Mouse (Mus musculus) frontal cortex, postnatal 25 days (tissue): ENCODE results near the gene Alg1.
"Not testable (repeated sequence)": the region's sequence is repeated elsewhere in the genome, so short reads cannot be mapped to it uniquely, and the experiment has no call there.

Experiments used
- DNase-seq, 2 experiments: peaks; one replicate each; pipeline ENCODE4 v3.0.0; 2022; ENCODE audit warnings: low spot score in 2 of 2

The Alg1 gene

DNA sequence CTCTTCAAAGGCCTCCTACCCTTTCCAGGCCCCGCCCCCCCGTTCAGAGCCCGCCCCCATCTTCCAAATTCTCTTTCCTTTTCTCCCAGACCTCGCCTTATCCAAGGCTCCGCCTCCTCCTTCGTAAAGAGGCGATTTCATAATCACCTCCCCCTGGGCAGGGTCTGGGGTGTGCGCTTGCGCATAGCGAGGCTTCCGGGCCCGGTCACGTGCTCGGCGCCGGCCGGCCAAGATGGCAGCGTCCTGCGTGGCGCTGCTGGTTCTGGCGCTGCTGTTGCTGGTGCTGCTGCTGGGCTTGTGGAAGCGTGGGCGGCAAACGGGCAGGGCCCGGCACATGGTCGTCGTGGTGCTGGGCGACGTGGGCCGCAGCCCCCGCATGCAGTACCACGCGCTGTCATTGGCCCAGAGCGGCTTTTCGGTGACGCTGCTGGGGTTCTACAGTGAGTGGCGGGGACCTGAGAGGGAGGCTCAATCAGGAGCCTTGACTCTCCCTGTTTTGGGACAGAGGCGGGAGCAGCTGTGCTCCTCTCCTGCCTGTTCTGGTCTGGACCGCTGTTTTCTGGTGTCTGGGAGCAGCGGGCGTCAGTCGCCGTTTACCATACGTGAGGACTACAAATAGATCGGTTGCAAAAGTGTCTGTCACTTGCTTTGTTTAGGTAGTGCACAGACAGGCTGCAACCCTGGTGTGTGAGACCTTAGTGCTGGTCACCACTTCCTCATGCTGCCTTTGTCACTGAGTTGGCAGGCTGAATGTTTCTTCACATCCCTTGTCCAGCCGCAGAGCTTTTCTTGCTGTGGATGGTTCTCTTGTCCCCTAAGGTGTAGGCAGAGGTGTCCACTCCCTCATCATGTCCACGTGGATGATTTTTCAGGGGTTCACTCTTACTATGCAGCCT is at the start of gene Alg1:
TSS of gene Alg1 (plus strand) at position 204 of the 896 bp plus-strand sequence.
- peak; percentile 84 to 88 for DNase-seq

- DNase-seq: no peak
These were observed 49.3 kb upstream of the Alg1 start for GRCm38 (mm10) chr16:5184101-5184500.

DNA sequence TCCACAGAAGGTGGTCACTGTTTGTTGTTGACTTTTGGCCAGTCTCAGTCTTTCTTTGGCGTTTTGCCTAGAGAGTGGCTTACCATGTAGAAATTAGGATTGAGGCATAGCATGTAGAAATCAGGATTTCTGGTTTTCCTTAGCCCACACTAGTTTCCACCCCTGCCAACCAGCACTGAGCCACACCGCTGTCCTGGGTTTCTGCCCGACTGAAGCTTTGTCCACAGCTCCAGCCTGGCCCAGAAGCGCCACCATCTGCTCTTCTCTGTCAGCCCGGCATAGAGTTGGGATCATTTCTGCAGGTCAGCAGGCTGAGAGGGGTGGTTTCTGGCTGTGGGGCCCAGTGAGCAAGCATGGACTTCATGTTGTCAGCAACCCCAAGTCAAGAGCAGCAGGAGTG is 48.5 kb upstream of the Alg1 start:
- no peak for DNase-seq

DNA sequence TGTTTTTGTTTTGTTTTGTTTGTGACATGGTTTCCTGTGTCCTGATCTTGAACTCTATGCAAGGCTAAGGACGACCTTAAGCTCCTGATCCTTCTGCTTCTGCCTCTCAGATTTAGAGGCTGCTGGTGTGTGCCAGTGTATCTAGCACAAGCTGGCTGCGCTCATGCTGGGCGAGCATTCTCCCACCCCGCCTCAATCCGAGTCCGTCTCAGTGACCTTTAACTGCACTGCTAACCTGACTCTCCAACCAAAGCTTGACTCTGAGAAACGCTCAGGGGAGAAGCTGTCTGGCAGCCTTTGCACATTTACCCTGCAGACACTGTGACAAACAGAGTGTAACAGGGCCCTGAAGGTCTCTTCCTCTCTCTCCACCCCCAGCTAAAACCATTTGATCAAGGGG is 47.7 kb upstream of the Alg1 start:
- no peak for DNase-seq

- DNase-seq: peak in 1 of 2 experiments; percentile 34
These were observed 47.2 kb upstream of the Alg1 start for GRCm38 (mm10) chr16:5186234-5186633.

GRCm38 (mm10) chr16:5195080-5195479 is 38.3 kb upstream of the Alg1 start:
- DNase-seq: peak; percentile 28 to 40

- peak; percentile 30 to 32 for DNase-seq
These were observed 30.7 kb upstream of the Alg1 start for GRCm38 (mm10) chr16:5202681-5203080.

- no peak for DNase-seq
These were observed 30.2 kb upstream of the Alg1 start for GRCm38 (mm10) chr16:5203200-5203599.

DNA sequence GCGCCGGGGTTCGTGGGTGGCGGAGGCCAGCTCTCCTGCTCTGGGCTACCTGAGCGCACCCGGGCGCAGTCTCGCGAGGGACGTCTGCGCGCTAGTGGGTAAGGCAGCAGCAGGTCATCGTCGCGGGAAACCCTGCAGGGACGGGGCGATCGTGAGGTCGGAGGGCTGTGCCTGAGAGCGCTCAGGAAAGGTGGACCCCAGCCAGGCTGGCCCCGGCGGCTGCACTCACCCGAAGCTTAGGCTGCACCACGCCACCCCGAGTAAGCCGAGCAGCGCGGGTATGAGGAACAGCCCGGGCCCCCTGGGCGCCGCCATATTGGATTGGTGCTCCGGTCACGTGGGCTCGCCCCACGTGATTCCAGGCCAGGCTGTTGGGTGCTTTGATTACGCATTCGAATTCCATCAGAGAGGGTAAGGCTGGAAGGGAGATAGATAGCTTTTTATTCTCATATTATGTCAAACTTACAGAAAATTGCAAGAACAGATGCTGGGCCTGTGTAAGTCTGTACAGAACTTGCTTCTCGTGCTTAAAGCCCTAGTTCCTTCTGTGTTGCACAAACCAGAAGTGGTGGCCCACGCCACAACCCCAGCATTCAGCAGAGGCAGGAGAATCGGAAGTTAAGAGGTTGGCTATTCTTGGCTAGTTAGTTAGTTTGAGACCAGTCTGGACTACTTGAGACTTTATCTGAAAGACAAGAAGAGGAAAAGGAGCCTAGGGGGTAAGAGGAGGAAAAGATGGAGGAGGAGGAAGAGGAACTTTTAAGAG is 29.6 kb upstream of the Alg1 start, which contains the start of gene Nagpa:
TSS of gene Nagpa (minus strand) at position 345 of the 766 bp plus-strand sequence.
- peak; percentile 63 to 69 for DNase-seq

DNA sequence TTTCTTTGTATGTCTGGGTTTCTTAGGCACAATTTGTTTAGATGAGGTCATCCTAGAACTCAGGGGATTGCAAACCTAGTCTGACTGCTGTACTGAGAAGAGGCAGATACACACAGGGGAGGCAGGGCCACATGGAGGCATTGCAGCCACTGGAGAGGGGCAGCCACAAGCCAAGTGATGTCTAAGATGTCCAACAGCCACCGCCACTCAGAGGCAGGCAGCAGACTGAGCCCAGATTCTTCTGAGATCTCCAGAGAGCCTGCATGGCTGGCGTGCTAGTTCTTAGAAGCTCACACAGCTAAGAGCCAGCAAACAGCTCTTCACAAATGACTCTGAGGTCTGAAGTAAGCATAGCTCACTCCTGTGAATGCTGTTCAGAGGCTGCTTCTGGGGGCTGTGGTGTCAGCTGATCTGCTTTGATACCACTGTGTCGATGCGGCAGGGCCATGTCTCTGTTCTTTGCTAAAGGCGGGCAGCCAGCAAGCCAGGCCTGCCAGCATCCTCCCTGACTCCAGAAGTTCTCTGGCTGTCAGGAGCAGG is 27.9 kb upstream of the Alg1 start:
- DNase-seq: no peak

- DNase-seq: no peak
These were observed 27.4 kb upstream of the Alg1 start for GRCm38 (mm10) chr16:5206051-5206450.

GRCm38 (mm10) chr16:5210365-5210764 is 23.1 kb upstream of the Alg1 start:
- no peak for DNase-seq

DNA sequence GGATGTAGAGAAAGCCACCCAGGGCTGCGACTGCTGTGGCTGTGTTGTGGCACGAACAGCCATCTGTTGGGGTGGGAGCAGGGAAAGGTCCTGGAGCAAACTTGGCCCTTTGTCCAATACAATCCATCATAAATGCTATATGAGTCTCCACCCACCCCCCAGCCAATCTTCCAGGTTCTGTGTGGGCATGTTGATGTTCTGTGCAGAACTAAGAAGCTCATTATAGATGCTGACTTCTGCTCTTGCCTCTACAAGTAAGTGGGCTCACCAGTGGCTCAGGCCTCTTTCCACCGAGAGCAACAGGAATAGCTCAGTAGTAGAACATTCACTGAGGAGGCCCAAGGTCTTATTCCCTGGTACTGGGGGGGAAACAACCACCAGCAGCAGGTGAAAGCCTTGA is 21.3 kb upstream of the Alg1 start:
- DNase-seq: no peak

DNA sequence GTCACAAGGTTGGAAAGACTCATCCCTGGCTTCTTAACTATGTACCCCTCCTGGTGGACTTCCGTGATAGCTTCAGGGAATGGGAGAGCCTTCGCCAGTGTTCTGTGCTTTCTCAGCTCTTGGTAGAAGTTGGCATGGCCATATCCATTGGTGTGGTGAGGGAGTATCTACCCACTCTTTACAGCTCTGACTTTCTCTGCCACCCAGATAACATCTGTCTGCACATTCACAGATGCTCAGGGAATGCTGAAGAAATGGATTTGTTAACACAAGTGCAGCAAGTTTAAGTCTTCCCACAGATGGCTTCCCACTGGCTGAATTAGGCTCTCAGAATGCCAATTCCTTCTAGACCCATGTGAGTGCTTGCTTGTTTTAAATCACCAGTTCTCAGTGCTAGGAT is 19.3 kb upstream of the Alg1 start:
- DNase-seq: no peak

GRCm38 (mm10) chr16:5216686-5217085 is 16.7 kb upstream of the Alg1 start:
- DNase-seq: no peak

DNA sequence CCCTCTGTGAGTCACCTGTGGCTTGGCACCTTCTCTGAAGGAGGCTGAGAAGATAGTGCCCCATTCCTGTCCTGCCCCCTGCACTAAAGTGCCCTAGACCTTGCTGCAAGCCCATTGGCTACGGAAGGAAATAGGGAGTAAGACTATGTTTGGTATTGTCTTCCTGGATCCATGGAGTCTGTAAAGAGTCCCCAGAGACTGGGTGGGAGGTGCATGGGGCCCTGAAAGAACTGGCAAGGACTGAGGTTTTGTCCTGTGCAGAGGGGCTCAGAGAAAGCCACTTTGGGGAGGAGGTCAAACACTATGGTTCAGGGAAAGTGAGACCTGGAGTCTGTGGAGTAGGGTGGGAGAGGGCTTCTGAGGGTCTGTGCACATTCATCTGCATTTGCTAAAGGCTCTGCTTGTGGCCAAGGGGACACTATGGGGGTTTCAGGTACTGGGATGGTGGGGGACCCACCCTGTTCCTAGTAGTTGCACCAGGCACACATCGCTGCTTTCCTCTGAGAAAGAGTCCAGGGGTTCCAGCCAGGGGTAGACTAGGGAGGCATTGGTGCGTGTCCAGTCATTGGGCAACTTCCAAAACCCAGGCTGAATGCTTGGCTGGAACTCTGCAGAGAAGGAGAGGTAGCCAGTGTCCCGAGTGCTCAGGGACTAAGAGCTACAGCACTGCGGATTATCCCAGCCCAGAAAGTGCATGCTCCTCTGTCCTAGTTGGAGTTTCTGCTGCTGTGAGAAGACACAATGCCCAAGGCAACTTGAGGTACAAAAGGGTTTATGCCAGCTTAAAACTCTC is 15.9 kb upstream of the Alg1 start:
- no peak for DNase-seq

GRCm38 (mm10) chr16:5221403-5221802 is 12.0 kb upstream of the Alg1 start:
- no peak for DNase-seq

DNA sequence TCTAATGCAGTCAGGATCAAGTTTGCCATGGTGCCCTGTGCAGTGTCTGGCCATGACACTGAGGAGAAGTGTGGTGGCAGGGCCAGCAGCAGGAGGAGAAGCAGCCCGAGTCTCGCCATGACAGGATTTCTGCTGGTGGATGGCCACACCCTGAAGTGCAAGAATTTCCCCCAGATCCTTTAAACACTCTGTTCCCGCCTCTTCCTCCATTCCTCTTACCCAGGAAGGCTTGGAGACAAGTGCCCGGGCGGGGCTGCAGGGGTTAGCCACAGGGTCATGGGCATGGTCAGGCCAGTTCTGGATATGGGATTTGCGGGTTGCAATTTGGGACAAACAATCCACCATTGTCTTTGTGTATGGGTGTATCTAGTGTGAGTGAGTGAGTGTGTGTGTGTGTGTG is 11.3 kb upstream of the Alg1 start, which contains the start of gene AU021092:
TSS of gene AU021092 (minus strand) at position 160 of the 400 bp plus-strand sequence.
- DNase-seq: no peak

DNA sequence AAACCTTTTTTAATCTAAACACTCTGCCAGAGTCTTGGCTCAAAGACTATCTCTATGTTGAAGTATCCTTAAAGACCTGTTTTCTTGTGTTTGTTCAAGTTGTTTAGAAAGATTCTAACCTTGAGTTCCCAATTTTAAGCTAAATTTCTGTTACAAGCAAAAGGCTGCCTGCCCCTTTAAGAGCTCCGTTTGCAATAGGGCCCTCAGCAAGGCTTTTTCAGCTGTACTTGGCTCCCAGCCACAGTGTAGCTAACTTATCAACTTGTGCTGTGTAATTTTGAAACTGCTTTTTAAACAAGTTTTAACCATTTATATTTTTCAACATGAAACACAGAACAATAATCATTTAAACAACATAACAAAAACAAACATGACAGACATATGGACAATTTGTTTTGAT is 6.9 kb upstream of the Alg1 start:
- DNase-seq: not testable (repeated sequence)

DNA sequence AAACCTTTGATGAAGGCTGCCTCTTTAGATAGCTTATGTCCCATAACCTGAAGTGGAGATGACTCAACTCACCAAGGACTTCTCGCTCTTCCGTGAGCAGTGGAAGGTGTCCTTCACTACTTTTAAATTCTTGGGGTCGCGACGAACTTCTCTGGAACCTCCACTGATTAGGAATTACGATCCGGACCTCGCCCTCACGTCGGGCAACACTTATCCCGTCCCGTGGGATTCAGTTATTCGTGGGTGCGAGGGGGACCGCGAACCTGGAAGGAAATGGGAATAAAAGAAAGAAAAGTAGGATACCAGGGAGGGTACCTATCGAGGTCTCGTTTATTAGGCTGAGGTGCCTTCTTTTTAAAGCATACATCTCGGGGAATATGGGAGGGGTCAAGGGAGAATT is 5.9 kb upstream of the Alg1 start:
- DNase-seq: not testable (repeated sequence)

- DNase-seq: not testable (repeated sequence)
These were observed 5.3 kb upstream of the Alg1 start for GRCm38 (mm10) chr16:5228103-5228502.

DNA sequence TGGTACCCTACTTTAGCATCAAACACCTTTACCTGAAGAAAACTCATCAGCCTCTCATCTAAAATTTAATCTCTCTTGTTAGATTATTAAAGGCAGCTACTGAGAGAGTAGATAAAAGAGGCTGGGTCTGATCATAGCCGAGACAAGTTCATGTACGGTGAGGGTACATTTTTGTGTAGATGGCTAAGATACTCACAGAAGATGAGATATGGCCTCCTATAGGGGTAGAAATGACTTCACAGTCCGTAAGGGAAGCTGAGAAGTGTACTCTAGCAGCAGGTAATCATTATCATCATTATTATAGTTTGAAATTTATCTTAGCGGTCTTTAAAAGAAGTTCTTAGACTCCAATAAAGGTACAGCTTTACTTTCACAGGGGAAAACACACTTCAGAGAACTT is 439 bp upstream of the Alg1 start:
- no peak for DNase-seq
